Mouse (Mus musculus) CH12.LX (cell line): ENCODE results near the gene Polm. TPM values are rescaled to one million over a fixed set of nuclear protein-coding genes. Genes with fewer than 3 reads are reported as not detected.

Experiments used
- DNase-seq: peaks from one replicate; pipeline ENCODE4 v3.0.0-alpha.2; 2013; ENCODE audit errors: extremely low read depth
- H3K27ac ChIP-seq: 2 replicates; pipeline ENCODE4 v1.5.1; 2012; ENCODE audit warnings: low read depth, mild to moderate bottlenecking, control low read depth, moderate library complexity; ENCODE audit not compliant: insufficient read depth
- H3K27me3 ChIP-seq: replicated peaks from 2 replicates; pipeline ENCODE3; 2012; ENCODE audit warnings: inconsistent platforms
- H3K36me3 ChIP-seq, 2 experiments: replicated peaks in 1 of 2; 2 replicates each; pipeline versions ENCODE3 to v1.6.1; 2012; ENCODE audit warnings: inconsistent platforms in 1 of 2, low read length in 1 of 2, mild to moderate bottlenecking in 1 of 2, mixed read lengths in 1 of 2, moderate library complexity in 1 of 2; ENCODE audit not compliant: control insufficient read depth in 1 of 2, insufficient read depth in 1 of 2
- H3K4me1 ChIP-seq, 2 experiments: 2 replicates each; pipeline ENCODE4 v1.6.1; 2012; ENCODE audit warnings: inconsistent platforms in 1 of 2, moderate library complexity in 1 of 2; ENCODE audit not compliant: insufficient read depth in 2 of 2, control insufficient read depth in 1 of 2
- H3K4me2 ChIP-seq: 2 replicates; pipeline ENCODE4 v1.6.1; 2012; ENCODE audit warnings: low read depth, mild to moderate bottlenecking, control low read depth; ENCODE audit not compliant: poor library complexity, insufficient read depth, severe bottlenecking
- H3K4me3 ChIP-seq, 3 experiments: fragments of 150-350 bp in 1 of 3; sonication (generic) in 1 of 3; replicated peaks in 1 of 3; 2 replicates each; pipeline versions ENCODE3 to v1.5.1; 2011 to 2012; ENCODE audit warnings: low read depth in 2 of 3, low read length in 2 of 3, mild to moderate bottlenecking in 2 of 3, moderate library complexity in 2 of 3, control low read depth in 1 of 3, improper control_type of control experiment in 1 of 3, inconsistent platforms in 1 of 3, mixed read lengths in 1 of 3; ENCODE audit not compliant: poor library complexity in 1 of 3
- H3K79me2 ChIP-seq: replicated peaks from 2 replicates; pipeline ENCODE4 v1.6.1; 2012; ENCODE audit warnings: mild to moderate bottlenecking, moderate library complexity; ENCODE audit not compliant: control insufficient read depth, poor library complexity, insufficient read depth, severe bottlenecking; ENCODE audit errors: extremely low read depth
- H3K9ac ChIP-seq: 2 replicates; pipeline ENCODE4 v1.6.1; 2012; ENCODE audit warnings: low read depth, mild to moderate bottlenecking, control low read depth, moderate library complexity; ENCODE audit not compliant: insufficient read depth
- H3K9me3 ChIP-seq: replicated peaks from 2 replicates; pipeline ENCODE3; 2012; ENCODE audit warnings: low read length, inconsistent platforms, mixed read lengths
- E2F4 ChIP-seq: IDR thresholded peaks from 2 replicates; pipeline ENCODE4 v1.6.1; 2011; ENCODE audit warnings: low read depth, low read length, improper control_type of control experiment; ENCODE audit not compliant: insufficient replicate concordance
- ELF1 ChIP-seq: IDR thresholded peaks from 2 replicates; pipeline ENCODE4 v1.6.1; 2014; ENCODE audit warnings: low read depth, mild to moderate bottlenecking, inconsistent platforms, low read length, improper control_type of control experiment
- ETS1 ChIP-seq: conservative IDR thresholded peaks from 2 replicates; pipeline ENCODE4 v1.6.1; 2012; ENCODE audit warnings: low read depth, mild to moderate bottlenecking, inconsistent platforms, low read length, improper control_type of control experiment, moderate library complexity
- GABPA ChIP-seq: IDR thresholded peaks from 2 replicates; pipeline ENCODE4 v1.6.1; 2012; ENCODE audit warnings: low read depth, low read length, improper control_type of control experiment, inconsistent platforms; ENCODE audit not compliant: insufficient replicate concordance
- HCFC1 ChIP-seq: IDR thresholded peaks from 2 replicates; pipeline ENCODE4 v1.6.1; 2012; ENCODE audit warnings: low read depth, mild to moderate bottlenecking, inconsistent platforms, low read length, improper control_type of control experiment
- JUN ChIP-seq: IDR thresholded peaks from 2 replicates; pipeline ENCODE4 v1.6.1; 2011; ENCODE audit warnings: low read depth, mild to moderate bottlenecking, low read length, improper control_type of control experiment, moderate library complexity; ENCODE audit not compliant: insufficient read depth
- KAT2A ChIP-seq: IDR thresholded peaks from 2 replicates; pipeline ENCODE4 v1.6.1; 2012; ENCODE audit warnings: low read length, improper control_type of control experiment, inconsistent platforms; ENCODE audit not compliant: insufficient replicate concordance
- MAZ ChIP-seq: IDR thresholded peaks from 2 replicates; pipeline ENCODE4 v1.6.1; 2012; ENCODE audit warnings: low read depth, mild to moderate bottlenecking, inconsistent platforms, low read length, improper control_type of control experiment, moderate library complexity
- NELFE ChIP-seq: IDR thresholded peaks from 2 replicates; pipeline ENCODE4 v1.6.1; 2011; ENCODE audit warnings: low read depth, low read length, improper control_type of control experiment
- NRF1 ChIP-seq: IDR thresholded peaks from 2 replicates; pipeline ENCODE4 v1.6.1; 2014; ENCODE audit warnings: low read depth, mild to moderate bottlenecking, inconsistent platforms, low read length, improper control_type of control experiment, moderate library complexity
- POLR2A ChIP-seq: IDR thresholded peaks from 2 replicates; pipeline ENCODE4 v1.6.1; 2011; ENCODE audit warnings: low read depth, mild to moderate bottlenecking, improper control_type of control experiment, low read length
- RAD21 ChIP-seq: IDR thresholded peaks from 2 replicates; pipeline ENCODE4 v1.6.1; 2011; ENCODE audit warnings: low read depth, mild to moderate bottlenecking, low read length, improper control_type of control experiment, moderate library complexity
- RCOR1 ChIP-seq: conservative IDR thresholded peaks from 2 replicates; pipeline ENCODE4 v1.6.1; 2012; ENCODE audit warnings: low read depth, mild to moderate bottlenecking, inconsistent platforms, low read length, improper control_type of control experiment
- SMC3 ChIP-seq: IDR thresholded peaks from 2 replicates; pipeline ENCODE4 v1.6.1; 2011; ENCODE audit warnings: low read depth, low read length, improper control_type of control experiment
- TBP ChIP-seq: conservative IDR thresholded peaks from 2 replicates; pipeline ENCODE4 v1.6.1; 2011; ENCODE audit warnings: low read depth, low read length, improper control_type of control experiment
- TCF12 ChIP-seq: IDR thresholded peaks from 2 replicates; pipeline ENCODE4 v1.6.1; 2014; ENCODE audit warnings: low read depth, mild to moderate bottlenecking, inconsistent platforms, low read length, improper control_type of control experiment
- ZNF384 ChIP-seq: IDR thresholded peaks from 2 replicates; pipeline ENCODE4 v1.6.1; 2012; ENCODE audit warnings: low read depth, low read length, improper control_type of control experiment, inconsistent platforms
- dilution Hi-C: fragments of 300-500 bp; cut with MboI; formaldehyde crosslinking; loops from 2 replicates; pipeline ENCODE4 v1.14.3; 2020; ENCODE audit warnings: low sequenced_read_pairs; ENCODE audit not compliant: extremely low pct_unique_long_range_greater_than_20kb, extremely low pct_ligation_motif_present
- in situ Hi-C: fragments of 300-500 bp; cut with MboI; formaldehyde crosslinking; loops from 3 replicates; pipeline ENCODE4 v1.14.3; 2019; ENCODE audit warnings: low sequenced_read_pairs, low pct_ligation_motif_present, low pct_unique_long_range_greater_than_20kb, mixed read lengths
- polyA plus RNA-seq: library from polyadenylated mRNA; unstranded; fragments of >175 nt; gene quantifications from 2 replicates; pipeline ENCODE4 v1.2.1, GENCODE M21; 2012; ENCODE audit warnings: low read depth; ENCODE audit not compliant: insufficient read length
- total RNA-seq, 2 experiments: library from RNA; depleted of rRNA; stranded (reverse); fragments of 300-350 nt in 1 of 2; fragments of >200 nt in 1 of 2; gene quantifications; 2 replicates each; pipeline ENCODE4 v1.2.3; 2012 to 2014

Gene Polm
- total and polyA plus RNA-seq, 3 experiments, result 1.9 to 9.7 (median 4.1) TPM

- no peak overlapping the region for H3K9ac ChIP-seq
- TF ChIP-seq ETS1, result no peak
- TF ChIP-seq JUN, result no peak
- no peak for TF ChIP-seq RAD21
- TF ChIP-seq NRF1, result no peak
- no peak for TF ChIP-seq E2F4
- TF ChIP-seq HCFC1, result no peak
- no peak for TF ChIP-seq TBP
- no peak for TF ChIP-seq SMC3
- no peak for TF ChIP-seq GABPA
- no peak for TF ChIP-seq POLR2A
- no peak for TF ChIP-seq RCOR1
- no peak for TF ChIP-seq ELF1
- no peak for TF ChIP-seq NELFE
- TF ChIP-seq KAT2A, result no peak
- TF ChIP-seq, all 38 proteins: peak for 0
- no peak for DNase-seq
- Histone ChIP-seq H3K27ac (no peak overlapping the region), H3K4me3 (no peak overlapping the region), H3K36me3 (no peaks in the 10 kb centered on the region), H3K4me1 (peaks cover 0 to 3% of the 10 kb centered on the region in 2 experiments; a peak in 1 of 4 replicates), H3K9me3 (peaks cover 17% of the 10 kb centered on the region), H3K79me2 (no peaks in the 10 kb centered on the region), H3K4me2 (no peak overlapping the region), H3K27me3 (peaks cover 20% of the 10 kb centered on the region)
- in situ Hi-C loops (no loop called here), dilution Hi-C loops (no loop called here)
Observed at GRCm38 (mm10) chr11:5856479-5857130, 18.8 kb upstream of the Polm start.

- Histone ChIP-seq H3K27me3 (peaks cover 19% of the 10 kb centered on the region), H3K9ac (no peak overlapping the region), H3K4me1 (peaks cover 2 to 3% of the 10 kb centered on the region in 2 experiments; a peak in 2 of 4 replicates), H3K79me2 (no peaks in the 10 kb centered on the region), H3K36me3 (no peaks in the 10 kb centered on the region), H3K4me3 (no peak overlapping the region), H3K9me3 (peaks cover 17% of the 10 kb centered on the region), H3K4me2 (no peak overlapping the region), H3K27ac (no peak overlapping the region)
- DNase-seq, result no peak
- dilution Hi-C loops (no loop called here), in situ Hi-C loops (no loop called here)
- TF ChIP-seq ZNF384, result no peak
- no peak for TF ChIP-seq TCF12
- TF ChIP-seq MAZ, result no peak
Observed at GRCm38 (mm10) chr11:5855902-5856301, 18.1 kb upstream of the Polm start.
